Mouse (Mus musculus) adrenal gland, postnatal 36 days (tissue): Measurements from ENCODE around the gene Gm7257. TPM values are rescaled to one million over a fixed set of nuclear protein-coding genes. Genes with fewer than 3 reads are reported as not detected.

Experiments used
- DNase-seq, 2 experiments: peaks; one replicate each; pipeline ENCODE4 v3.0.0; 2021; ENCODE audit warnings: mixed read lengths in 1 of 2
- long read RNA-seq, 2 experiments: library from polyadenylated mRNA; stranded (forward); transcript quantifications; one replicate each; pipeline ENCODE4 v2.0.0; 2021; ENCODE audit warnings: borderline sequencing depth in 2 of 2
- total RNA-seq, 2 experiments: library from RNA; stranded (reverse); gene quantifications; 2 replicates each; pipeline ENCODE4 v1.2.3; 2021

Gene Gm7257
- not detected for total RNA-seq
- long read RNA-seq, experiment 1: 0 reads
- long read RNA-seq, experiment 2: 0 reads

GRCm38 (mm10) chr9:36431584-36431983 is at the start of gene Gm7257:
Gm7257 (plus strand) TSS chr9:36431884.
- no peak for DNase-seq

- no peak for DNase-seq
Observed at GRCm38 (mm10) chr9:36402991-36403390, 28.7 kb upstream of the Gm7257 start.

- peak; percentile 21 to 22 for DNase-seq
Observed at GRCm38 (mm10) chr9:36435051-36435764, 3.5 kb downstream of the Gm7257 start.

GRCm38 (mm10) chr9:36475338-36475737 is 43.7 kb downstream of the Gm7257 start, which contains the start of gene Gm9513:
Gm9513 (plus strand) TSS chr9:36475638.
- no peak for DNase-seq

Other genes with a start within 250 kb of the Gm7257 start
- not detected for gene Gm9513, start 43.8 kb downstream of the Gm7257 start, total RNA-seq
- not detected for gene Gm5615, start 110.1 kb downstream of the Gm7257 start, total RNA-seq
- gene Gm17689, start 150.8 kb downstream of the Gm7257 start, total RNA-seq: not detected
- not detected for gene A630095E13Rik, start 211.5 kb downstream of the Gm7257 start, total RNA-seq